Mouse (Mus musculus): Measurements from ENCODE around the gene Prss21. TPM values are rescaled to one million over a fixed set of nuclear protein-coding genes. Genes with fewer than 3 reads are reported as not detected.
"Not testable (repeated sequence)": the region's sequence is repeated elsewhere in the genome, so short reads cannot be mapped to it uniquely, and the experiment has no call there.

Gene Prss21
- total and polyA plus RNA-seq, 3 experiments: not detected

DNA sequence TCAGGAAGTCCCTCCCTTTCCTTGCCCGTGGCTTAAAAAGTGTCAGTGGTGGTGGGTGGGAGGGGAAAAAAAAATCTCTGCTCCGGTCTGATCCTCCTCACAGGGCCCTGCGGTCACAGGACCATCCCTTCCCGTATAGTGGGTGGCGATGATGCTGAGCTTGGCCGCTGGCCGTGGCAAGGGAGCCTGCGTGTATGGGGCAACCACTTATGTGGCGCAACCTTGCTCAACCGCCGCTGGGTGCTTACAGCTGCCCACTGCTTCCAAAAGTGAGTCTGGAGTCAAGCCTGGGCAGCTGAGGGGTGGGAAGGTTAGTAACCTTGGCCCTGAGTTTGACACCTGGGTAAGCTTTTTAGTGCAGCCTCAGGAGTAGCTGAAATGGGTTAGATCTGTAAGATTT is 657 bp downstream of the Prss21 start:
- intact Hi-C loops (cut with DNase I): no loop called here
- WGBS: 81% methylated on average over 11 of the region's 11 CpGs

GRCm38 (mm10) chr17:23873884-23874856 is 6.3 kb downstream of the Prss21 start:
- no peak overlapping the region for H3K27ac ChIP-seq
- no peaks in the 10 kb centered on the region for H3K4me1 ChIP-seq (ENCODE audit: control insufficient read depth, insufficient read depth, low read length)
- no peak overlapping the region for H3K9ac ChIP-seq (ENCODE audit: low read depth, low read length)
- intact Hi-C loops (cut with DNase I): loop anchor here (1.0 to 2.0 kb wide), 2 partner anchors 86 to 125 kb away; no protein-coding TSS in a partner anchor
- no peaks in the 10 kb centered on the region for H3K36me3 ChIP-seq (ENCODE audit: control insufficient read depth, insufficient read depth, low read length)
- no peaks in the 10 kb centered on the region for H3K27me3 ChIP-seq (ENCODE audit: control insufficient read depth, insufficient read depth, low read length)
- no peaks in the 10 kb centered on the region for H3K79me2 ChIP-seq (replicated peaks; ENCODE audit: control insufficient read depth, insufficient read depth, low read length)
- TF ChIP-seq CTCF (IDR thresholded peaks at IDR 0.05) (peak; percentile 89), POLR2A (IDR thresholded peaks at IDR 0.05; ENCODE audit: insufficient read depth, low read depth, low read length) (no peak)
- WGBS: 35% methylated on average over 8 of the region's 8 CpGs
- peak; percentile 27 to 56 for DNase-seq
- H3K4me3 ChIP-seq: no peak overlapping the region

More for the DNA sequence above, 657 bp downstream of the Prss21 start:
- Histone ChIP-seq H3K36me3 (ENCODE audit: control insufficient read depth, insufficient read depth, low read length) (no peaks in the 10 kb centered on the region), H3K27me3 (ENCODE audit: control insufficient read depth, insufficient read depth, low read length) (no peaks in the 10 kb centered on the region), H3K27ac (no peak overlapping the region), H3K4me1 (ENCODE audit: control insufficient read depth, insufficient read depth, low read length) (no peaks in the 10 kb centered on the region), H3K9ac (ENCODE audit: low read depth, low read length) (no peak overlapping the region), H3K4me3 (no peak overlapping the region), H3K79me2 (replicated peaks; ENCODE audit: control insufficient read depth, insufficient read depth, low read length) (no peaks in the 10 kb centered on the region)
- no peak for DNase-seq
- no peak for TF ChIP-seq CTCF (IDR thresholded peaks at IDR 0.05)
- no peak for TF ChIP-seq EP300 (IDR thresholded peaks at IDR 0.05; ENCODE audit: insufficient read depth, low read depth, low read length)
- no peak for TF ChIP-seq POLR2A (IDR thresholded peaks at IDR 0.05; ENCODE audit: insufficient read depth, low read depth, low read length)

- Histone ChIP-seq H3K9ac (ENCODE audit: low read depth, low read length) (no peak overlapping the region), H3K4me3 (no peak overlapping the region), H3K36me3 (ENCODE audit: control insufficient read depth, insufficient read depth, low read length) (no peaks in the 10 kb centered on the region), H3K4me1 (ENCODE audit: control insufficient read depth, insufficient read depth, low read length) (no peaks in the 10 kb centered on the region), H3K27me3 (ENCODE audit: control insufficient read depth, insufficient read depth, low read length) (no peaks in the 10 kb centered on the region), H3K79me2 (replicated peaks; ENCODE audit: control insufficient read depth, insufficient read depth, low read length) (no peaks in the 10 kb centered on the region), H3K27ac (no peak overlapping the region)
- DNase-seq: no peak
- TF ChIP-seq CTCF (IDR thresholded peaks at IDR 0.05) (no peak), EP300 (IDR thresholded peaks at IDR 0.05; ENCODE audit: insufficient read depth, low read depth, low read length) (no peak), POLR2A (IDR thresholded peaks at IDR 0.05; ENCODE audit: insufficient read depth, low read depth, low read length) (no peak)
- WGBS: 44% methylated on average over 3 of the region's 3 CpGs
- intact Hi-C loops (cut with DNase I): no loop called here
These were observed 8.9 kb downstream of the Prss21 start for GRCm38 (mm10) chr17:23876741-23877140.

GRCm38 (mm10) chr17:23877166-23877565 is 9.3 kb downstream of the Prss21 start:
- intact Hi-C loops (cut with DNase I): no loop called here
- no peaks in the 10 kb centered on the region for H3K79me2 ChIP-seq (replicated peaks; ENCODE audit: control insufficient read depth, insufficient read depth, low read length)
- H3K4me1 ChIP-seq (ENCODE audit: control insufficient read depth, insufficient read depth, low read length): no peaks in the 10 kb centered on the region
- H3K4me3 ChIP-seq: no peak overlapping the region
- H3K36me3 ChIP-seq (ENCODE audit: control insufficient read depth, insufficient read depth, low read length): no peaks in the 10 kb centered on the region
- H3K27ac ChIP-seq: no peak overlapping the region
- H3K27me3 ChIP-seq (ENCODE audit: control insufficient read depth, insufficient read depth, low read length): no peaks in the 10 kb centered on the region
- no peak for DNase-seq
- no peak overlapping the region for H3K9ac ChIP-seq (ENCODE audit: low read depth, low read length)
- TF ChIP-seq EP300 (IDR thresholded peaks at IDR 0.05; ENCODE audit: insufficient read depth, low read depth, low read length) (no peak), CTCF (IDR thresholded peaks at IDR 0.05) (no peak), POLR2A (IDR thresholded peaks at IDR 0.05; ENCODE audit: insufficient read depth, low read depth, low read length) (no peak)
- 93% methylated on average over 2 of the region's 2 CpGs for WGBS

DNA sequence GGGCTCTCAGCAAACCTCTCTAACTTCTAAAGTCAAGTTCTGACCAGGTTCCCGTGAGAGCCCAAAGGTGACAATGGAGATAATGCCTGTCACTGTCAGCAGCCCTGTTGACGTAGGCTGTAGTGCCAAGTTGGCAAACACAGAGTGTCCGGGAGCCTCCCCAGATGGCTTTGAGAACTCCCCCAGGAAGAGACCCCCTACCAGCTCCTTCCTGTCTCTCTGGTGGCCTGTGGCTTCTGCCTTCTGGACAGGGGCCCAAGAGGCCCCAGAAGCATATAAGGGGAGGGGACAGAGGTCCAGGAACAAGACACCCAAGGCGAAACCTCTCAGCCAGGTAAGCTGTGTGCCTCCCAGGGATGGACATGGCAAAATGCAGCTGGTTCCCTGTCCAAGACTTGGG is 12.7 kb downstream of the Prss21 start, which contains the start of the genes Dcpp1 and Dcpp2:
Gene Dcpp1 (plus strand): TSS at position 301 of the 400 bp plus-strand sequence.
Gene Dcpp2 (plus strand): TSS at position 305 of the 400 bp plus-strand sequence.
- DNase-seq; H3K4me3 ChIP-seq; H3K36me3 ChIP-seq (ENCODE audit: control insufficient read depth, insufficient read depth, low read length); H3K27ac ChIP-seq; H3K79me2 ChIP-seq (replicated peaks; ENCODE audit: control insufficient read depth, insufficient read depth, low read length); H3K9ac ChIP-seq (ENCODE audit: low read depth, low read length); intact Hi-C loops (cut with DNase I); H3K4me1 ChIP-seq (ENCODE audit: control insufficient read depth, insufficient read depth, low read length); H3K27me3 ChIP-seq (ENCODE audit: control insufficient read depth, insufficient read depth, low read length): not testable (repeated sequence)
- 44% methylated on average over 4 of the region's 4 CpGs for WGBS

- 47% methylated on average over 4 of the region's 4 CpGs for WGBS
- intact Hi-C loops (cut with DNase I); H3K27ac ChIP-seq; DNase-seq; H3K79me2 ChIP-seq (replicated peaks; ENCODE audit: control insufficient read depth, insufficient read depth, low read length); H3K27me3 ChIP-seq (ENCODE audit: control insufficient read depth, insufficient read depth, low read length); H3K9ac ChIP-seq (ENCODE audit: low read depth, low read length); H3K4me1 ChIP-seq (ENCODE audit: control insufficient read depth, insufficient read depth, low read length); H3K36me3 ChIP-seq (ENCODE audit: control insufficient read depth, insufficient read depth, low read length); H3K4me3 ChIP-seq: not testable (repeated sequence)
These were observed 49.3 kb downstream of the Prss21 start, which contains the start of gene Dcpp3 for GRCm38 (mm10) chr17:23917158-23917557. Dcpp3 (plus strand) TSS chr17:23917458.

Small RNA genes within 50 kb of the gene (microRNA-seq; reads per million reads assigned to microRNA genes)
- 2.7 to 4.5 reads per million in 2 experiments for gene Mir5125

Other genes with a start within 250 kb of the Prss21 start
- gene Mmp25, start 222.8 kb upstream of the Prss21 start, total RNA-seq (2021): under 1 TPM; 0.09 to 0.10 TPM
- 0.18 and 0.21 TPM in 2 replicates for gene Mmp25, start 222.8 kb upstream of the Prss21 start, polyA plus RNA-seq (2012; rRNA removed)
- not detected for gene Bicdl2, start 207.6 kb upstream of the Prss21 start, total RNA-seq (2021)
- not detected in 2 replicates for gene Bicdl2, start 207.6 kb upstream of the Prss21 start, polyA plus RNA-seq (2012; rRNA removed)
- 100 to 1,000 TPM; 172 to 215 TPM for gene Hcfc1r1, start 194.5 kb upstream of the Prss21 start, total RNA-seq (2021)
- gene Hcfc1r1, start 194.5 kb upstream of the Prss21 start, polyA plus RNA-seq (2012; rRNA removed): 494 and 575 TPM in 2 replicates
- 1 to 10 TPM; 9.6 to 9.7 TPM for gene Thoc6, start 194.2 kb upstream of the Prss21 start, total RNA-seq (2021)
- 14.4 and 15.3 TPM in 2 replicates for gene Thoc6, start 194.2 kb upstream of the Prss21 start, polyA plus RNA-seq (2012; rRNA removed)
- 10 to 100 TPM; 80.1 to 82.5 TPM for gene Tnfrsf12a, start 190.6 kb upstream of the Prss21 start, total RNA-seq (2021)
- 28.1 and 37.9 TPM in 2 replicates for gene Tnfrsf12a, start 190.6 kb upstream of the Prss21 start, polyA plus RNA-seq (2012; rRNA removed)
- gene Cldn6, start 188.8 kb upstream of the Prss21 start, total RNA-seq (2021): not detected
- not detected in 2 replicates for gene Cldn6, start 188.8 kb upstream of the Prss21 start, polyA plus RNA-seq (2012; rRNA removed)
- gene Cldn9, start 184.0 kb upstream of the Prss21 start, total RNA-seq (2021): not detected
- gene Cldn9, start 184.0 kb upstream of the Prss21 start, polyA plus RNA-seq (2012; rRNA removed): not detected in 2 replicates
- not detected for gene 1520401A03Rik, start 145.3 kb upstream of the Prss21 start, total RNA-seq (2021)
- gene 1520401A03Rik, start 145.3 kb upstream of the Prss21 start, polyA plus RNA-seq (2012; rRNA removed): not detected in 2 replicates
- gene Pkmyt1, start 141.7 kb upstream of the Prss21 start, total RNA-seq (2021): 1 to 10 TPM; 1.2 to 1.6 TPM
- 3.9 and 5.6 TPM in 2 replicates for gene Pkmyt1, start 141.7 kb upstream of the Prss21 start, polyA plus RNA-seq (2012; rRNA removed)
- 10 to 100 TPM; 25.5 to 27.2 TPM for gene Paqr4, start 127.2 kb upstream of the Prss21 start, total RNA-seq (2021)
- gene Paqr4, start 127.2 kb upstream of the Prss21 start, polyA plus RNA-seq (2012; rRNA removed): 30.7 and 33.2 TPM in 2 replicates
- not detected for gene Kremen2, start 122.2 kb upstream of the Prss21 start, total RNA-seq (2021)
- 0.06 and 0.27 TPM in 2 replicates for gene Kremen2, start 122.2 kb upstream of the Prss21 start, polyA plus RNA-seq (2012; rRNA removed)
- gene Flywch1, start 96.5 kb upstream of the Prss21 start, total RNA-seq (2021): 10 to 100 TPM; 39.4 to 40.1 TPM
- 25.9 and 33.4 TPM in 2 replicates for gene Flywch1, start 96.5 kb upstream of the Prss21 start, polyA plus RNA-seq (2012; rRNA removed)
- gene Flywch2, start 82.0 kb upstream of the Prss21 start, total RNA-seq (2021): under 1 TPM; 0.27 to 0.50 TPM
- gene Flywch2, start 82.0 kb upstream of the Prss21 start, polyA plus RNA-seq (2012; rRNA removed): 1.3 and 1.5 TPM in 2 replicates
- gene Srrm2, start 77.5 kb upstream of the Prss21 start, total RNA-seq (2021): 100 to 1,000 TPM; 157 to 161 TPM
- gene Srrm2, start 77.5 kb upstream of the Prss21 start, polyA plus RNA-seq (2012; rRNA removed): 318 and 320 TPM in 2 replicates
- gene Elob, start 38.9 kb upstream of the Prss21 start, total RNA-seq (2021): 100 to 1,000 TPM; 325 to 371 TPM
- 384 and 511 TPM in 2 replicates for gene Elob, start 38.9 kb upstream of the Prss21 start, polyA plus RNA-seq (2012; rRNA removed)
- gene Prss33, start 32.0 kb upstream of the Prss21 start, total RNA-seq (2021): not detected
- gene Prss33, start 32.0 kb upstream of the Prss21 start, polyA plus RNA-seq (2012; rRNA removed): not detected in 2 replicates
- not detected for gene Prss32, start 24.2 kb upstream of the Prss21 start, total RNA-seq (2021)
- gene Prss32, start 24.2 kb upstream of the Prss21 start, polyA plus RNA-seq (2012; rRNA removed): 0.16 TPM in 1 of 2 replicates, not detected in the other
- under 1 TPM in 1 of 2 experiments, not detected in 1; 0.29 TPM for gene Prss41, start 23.9 kb upstream of the Prss21 start, total RNA-seq (2021)
- not detected in 2 replicates for gene Prss41, start 23.9 kb upstream of the Prss21 start, polyA plus RNA-seq (2012; rRNA removed)
- not detected for gene Dcpp1, start 12.8 kb downstream of the Prss21 start, total RNA-seq (2021)
- not detected in 2 replicates for gene Dcpp1, start 12.8 kb downstream of the Prss21 start, polyA plus RNA-seq (2012; rRNA removed)
- not detected for gene Dcpp2, start 12.8 kb downstream of the Prss21 start, total RNA-seq (2021)
- gene Dcpp2, start 12.8 kb downstream of the Prss21 start, polyA plus RNA-seq (2012; rRNA removed): not detected in 2 replicates
- gene Dcpp3, start 49.4 kb downstream of the Prss21 start, total RNA-seq (2021): not detected
- not detected in 2 replicates for gene Dcpp3, start 49.4 kb downstream of the Prss21 start, polyA plus RNA-seq (2012; rRNA removed)
- gene Sbp, start 73.6 kb downstream of the Prss21 start, total RNA-seq (2021): not detected
- not detected in 2 replicates for gene Sbp, start 73.6 kb downstream of the Prss21 start, polyA plus RNA-seq (2012; rRNA removed)
- gene Sbpl, start 87.2 kb downstream of the Prss21 start, total RNA-seq (2021): not detected
- gene Sbpl, start 87.2 kb downstream of the Prss21 start, polyA plus RNA-seq (2012; rRNA removed): not detected in 2 replicates
- gene Prss30, start 112.5 kb downstream of the Prss21 start, total RNA-seq (2021): not detected
- gene Prss30, start 112.5 kb downstream of the Prss21 start, polyA plus RNA-seq (2012; rRNA removed): 0.12 TPM in 2 replicates
- not detected for gene Prss22, start 130.0 kb downstream of the Prss21 start, total RNA-seq (2021)
- gene Prss22, start 130.0 kb downstream of the Prss21 start, polyA plus RNA-seq (2012; rRNA removed): not detected in 2 replicates
- not detected for gene Prss27, start 170.1 kb downstream of the Prss21 start, total RNA-seq (2021)
- gene Prss27, start 170.1 kb downstream of the Prss21 start, polyA plus RNA-seq (2012; rRNA removed): not detected in 2 replicates
- 1 to 10 TPM; 8.4 to 9.1 TPM for gene Kctd5, start 205.4 kb downstream of the Prss21 start, total RNA-seq (2021)
- gene Kctd5, start 205.4 kb downstream of the Prss21 start, polyA plus RNA-seq (2012; rRNA removed): 9.8 and 12.8 TPM in 2 replicates

Measured in heart, adult 2 months (tissue).